Mouse (Mus musculus): ENCODE data around the gene Tmtc3.
"Not testable (repeated sequence)": the region's sequence is repeated elsewhere in the genome, so short reads cannot be mapped to it uniquely, and the experiment has no call there.

Tmtc3 gene

DNA sequence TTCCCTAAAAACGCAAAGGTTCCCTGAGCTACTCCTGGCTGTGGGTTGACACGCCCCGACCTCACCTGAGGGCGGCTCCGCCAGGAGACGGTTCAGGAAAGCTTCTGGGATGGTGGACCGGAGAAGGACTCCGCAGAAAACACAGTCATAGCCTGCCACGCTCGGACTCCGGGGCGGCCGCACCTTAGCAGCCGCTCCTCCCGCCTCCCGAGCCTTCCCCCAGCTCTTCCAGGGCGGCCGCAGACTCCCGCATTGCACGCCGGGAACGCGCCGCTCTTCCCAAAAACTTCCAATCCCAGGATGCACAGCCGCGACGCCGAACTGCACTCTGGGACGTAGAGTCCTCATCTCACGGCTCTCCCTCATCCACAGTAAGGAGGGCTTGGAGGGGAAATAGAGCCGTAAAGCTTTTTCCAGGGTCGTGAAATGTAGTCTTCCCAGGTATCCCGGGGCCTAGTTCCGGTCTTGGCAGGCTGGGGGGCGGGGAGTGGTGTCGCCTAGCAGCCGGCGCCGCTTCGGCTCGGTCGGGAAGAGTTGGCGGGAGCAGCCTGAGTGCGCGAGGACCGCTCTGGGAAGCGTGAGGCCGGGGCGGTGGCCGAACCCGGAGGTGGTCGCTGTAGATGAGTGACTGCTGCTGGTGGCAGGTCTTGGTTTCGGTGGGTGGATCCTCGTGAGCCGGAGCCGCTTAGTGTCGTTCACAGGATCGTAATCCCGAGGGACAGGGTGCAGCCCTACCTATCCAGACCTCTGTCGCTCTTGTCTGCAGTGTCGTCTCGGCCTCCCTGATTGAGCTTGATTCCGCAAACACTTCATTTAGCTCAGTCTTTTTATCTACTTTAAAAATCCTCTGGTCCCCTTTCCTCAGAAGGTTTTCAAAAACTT, at the start of gene Tmtc3, which contains the start of gene Cep290:
Gene Tmtc3, minus strand, starts transcription at position 254 of the 882 bp plus-strand sequence.
Gene Cep290, plus strand, starts transcription at position 462 of the 882 bp plus-strand sequence.
- peak; percentile 97 for DNase-seq

DNA sequence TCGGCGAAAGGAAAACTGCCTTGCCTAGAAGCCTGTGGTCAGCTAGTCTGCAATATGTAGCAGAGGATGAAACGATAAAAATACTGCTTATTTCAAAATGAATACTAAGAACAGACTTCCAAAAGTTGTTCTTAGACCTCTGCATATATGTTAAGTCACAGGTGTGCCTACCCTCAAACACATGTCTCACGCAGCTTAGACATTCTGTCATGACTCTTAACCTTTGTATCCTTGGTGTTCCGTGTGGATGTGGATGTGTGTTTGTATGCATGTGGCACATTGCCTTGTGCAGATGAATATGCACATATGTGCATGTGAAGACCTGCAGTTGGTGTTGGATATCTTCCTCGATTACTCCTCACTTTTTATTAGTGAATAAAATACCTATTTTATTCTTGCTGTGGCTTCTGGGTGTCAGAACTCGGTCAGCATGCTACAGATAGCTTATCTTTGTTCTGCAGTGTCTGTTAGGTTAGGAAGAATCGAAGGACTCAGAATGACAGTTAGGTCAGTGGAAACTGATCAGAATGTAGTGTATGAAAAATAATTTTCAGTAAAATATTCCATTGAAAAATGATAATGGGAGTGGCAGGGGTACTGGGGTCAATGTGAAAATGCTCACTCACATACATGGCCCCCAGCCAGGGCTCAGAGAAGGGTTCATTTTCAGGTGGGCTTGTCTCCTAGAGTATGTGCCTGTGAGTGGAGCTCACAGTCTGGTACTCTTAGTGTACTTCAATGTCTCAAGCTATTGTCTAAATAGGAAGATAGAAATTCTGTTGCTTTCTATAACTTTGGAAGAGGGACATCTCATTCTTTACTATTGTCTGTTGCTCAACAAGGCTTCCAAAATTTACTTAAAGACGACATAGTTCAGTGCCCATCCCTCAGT, 37.6 kb upstream of the Tmtc3 start:
- no peak for DNase-seq

DNA sequence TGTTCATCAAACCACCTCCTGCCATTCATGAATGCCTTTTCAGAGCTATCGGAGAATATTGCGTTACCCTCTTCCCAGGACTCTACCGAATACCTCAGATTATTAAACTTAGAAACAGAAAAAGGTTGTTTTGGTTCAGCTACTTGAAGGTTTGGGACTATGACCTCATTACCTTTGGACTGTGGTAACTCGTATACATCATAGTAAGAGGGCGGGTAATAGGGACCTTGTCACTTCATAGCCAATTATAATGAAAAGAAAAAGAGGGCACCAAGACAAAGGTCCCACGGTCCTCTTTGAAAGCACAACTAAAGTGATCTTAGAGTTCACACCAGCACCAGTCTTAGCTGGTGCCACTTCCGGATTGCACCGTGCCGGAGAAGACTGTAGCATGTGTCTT, 35.2 kb upstream of the Tmtc3 start:
- peak in 1 of 2 experiments; percentile 14 for DNase-seq

DNA sequence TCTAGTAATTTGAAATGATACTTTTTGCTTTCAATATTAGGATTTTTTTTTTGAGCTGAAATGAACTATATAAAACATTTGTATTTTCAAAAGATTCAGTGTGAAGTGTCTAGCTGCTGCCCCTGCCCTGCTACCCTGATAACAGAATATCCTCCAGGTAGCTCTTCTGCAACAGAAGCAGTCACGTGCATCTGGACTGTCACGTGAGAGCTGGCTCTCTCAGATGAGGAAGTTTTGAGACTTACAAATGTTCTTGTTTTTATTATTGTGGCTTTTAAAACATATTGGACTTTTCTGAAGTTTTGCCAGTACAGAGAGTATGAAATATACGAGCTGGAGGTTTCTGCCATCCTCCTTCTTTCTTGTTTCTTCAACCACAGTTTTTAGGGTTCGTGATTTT, 34.5 kb upstream of the Tmtc3 start:
- DNase-seq = no peak

DNA sequence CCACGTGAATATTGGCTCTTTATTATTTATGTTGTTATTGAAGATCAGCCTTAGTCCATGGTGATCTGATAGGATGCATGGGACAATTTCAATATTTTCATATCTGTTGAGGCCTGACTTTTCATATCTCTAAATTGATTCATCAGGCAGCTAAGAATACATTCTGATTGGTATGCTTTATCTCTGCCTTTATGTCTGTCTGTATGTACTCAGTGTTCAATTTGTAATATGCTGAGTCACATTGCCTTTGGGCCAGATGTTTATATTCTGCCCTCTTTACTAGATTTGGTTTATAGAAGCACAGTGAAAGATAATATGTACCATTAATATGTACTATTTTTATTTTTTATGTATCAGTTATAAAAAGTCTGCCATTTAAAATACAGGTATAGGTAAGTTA, 21.0 kb upstream of the Tmtc3 start:
- DNase-seq = no peak

DNA sequence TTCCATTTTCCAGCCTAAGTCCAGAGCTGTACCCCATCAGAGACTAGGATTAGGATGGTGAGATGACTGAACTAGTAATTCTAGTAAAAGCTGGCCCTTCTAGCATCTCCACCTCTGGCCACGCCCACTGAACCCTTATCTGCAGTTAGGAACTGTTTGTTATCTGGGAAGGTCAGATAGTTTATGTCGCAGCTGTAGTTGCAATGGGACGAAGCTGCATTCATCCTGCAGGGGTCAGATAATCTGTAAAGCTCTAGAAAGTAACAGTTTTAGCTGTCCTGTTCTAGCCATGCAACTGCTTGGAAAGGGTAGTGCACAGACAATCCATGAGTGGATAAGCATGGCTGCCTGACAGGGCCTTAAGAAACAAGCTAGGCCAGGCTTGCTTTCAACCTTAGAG, 11.2 kb upstream of the Tmtc3 start:
- no peak for DNase-seq

DNA sequence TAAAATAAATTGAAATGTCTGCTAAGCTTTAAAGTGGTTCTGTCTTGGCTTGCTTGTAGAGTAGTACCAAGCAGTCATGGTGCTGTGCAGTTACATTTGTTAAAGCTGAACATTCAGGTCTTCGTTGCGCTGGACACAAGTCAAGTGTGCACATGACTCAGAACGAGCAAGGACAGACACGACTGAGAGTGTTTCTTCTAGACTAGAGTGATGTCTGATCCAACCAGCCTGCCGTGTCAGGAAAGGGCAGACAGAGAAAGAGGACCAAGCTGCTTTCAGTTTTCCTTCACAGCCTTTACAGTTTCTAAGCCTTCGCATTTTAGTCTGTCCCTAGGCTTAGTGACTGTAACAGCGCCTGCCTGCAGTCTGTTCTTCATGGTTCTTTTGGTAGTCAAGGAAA, 4.8 kb upstream of the Tmtc3 start:
- DNase-seq = no peak

DNA sequence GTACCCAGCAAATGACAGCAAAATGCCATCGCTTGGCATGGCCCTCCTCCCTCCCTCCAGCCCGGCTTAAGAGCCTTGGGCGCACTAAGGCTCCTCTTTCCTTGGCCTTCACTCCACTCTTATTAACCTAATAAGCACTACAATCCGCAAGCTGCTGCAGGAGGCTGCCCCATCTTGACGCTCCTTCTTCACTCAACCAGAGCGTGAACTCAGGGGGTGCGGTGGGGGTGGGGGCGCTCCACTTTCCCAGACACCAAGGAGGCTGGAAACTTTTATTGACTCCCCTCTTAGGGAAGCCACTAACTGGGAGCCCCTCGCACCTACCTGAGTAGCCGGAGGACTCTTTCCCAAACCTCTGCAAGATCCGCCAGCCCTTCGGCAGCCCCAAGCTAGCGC, 451 bp downstream of the Tmtc3 start:
- DNase-seq = peak in 1 of 2 experiments; percentile 8

DNA sequence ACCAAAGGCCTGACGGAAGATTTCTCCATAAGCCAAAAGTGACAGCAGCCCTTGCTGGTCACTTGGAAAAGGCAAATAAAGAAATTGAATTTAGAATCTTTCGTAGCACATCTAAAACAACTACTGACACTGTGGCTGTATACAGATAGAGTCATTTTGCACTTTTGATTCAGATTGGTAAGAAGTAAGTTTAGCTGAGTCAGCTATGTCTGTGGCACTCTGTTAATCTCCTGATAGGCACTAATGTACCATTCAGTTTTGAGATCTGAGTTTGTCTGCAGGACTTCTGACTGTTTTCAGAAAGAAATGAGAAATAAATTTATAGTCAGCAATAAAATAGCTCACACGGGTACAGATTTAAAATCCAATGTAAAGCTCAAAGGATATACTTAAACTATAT, 7.6 kb downstream of the Tmtc3 start:
- DNase-seq = no peak

DNA sequence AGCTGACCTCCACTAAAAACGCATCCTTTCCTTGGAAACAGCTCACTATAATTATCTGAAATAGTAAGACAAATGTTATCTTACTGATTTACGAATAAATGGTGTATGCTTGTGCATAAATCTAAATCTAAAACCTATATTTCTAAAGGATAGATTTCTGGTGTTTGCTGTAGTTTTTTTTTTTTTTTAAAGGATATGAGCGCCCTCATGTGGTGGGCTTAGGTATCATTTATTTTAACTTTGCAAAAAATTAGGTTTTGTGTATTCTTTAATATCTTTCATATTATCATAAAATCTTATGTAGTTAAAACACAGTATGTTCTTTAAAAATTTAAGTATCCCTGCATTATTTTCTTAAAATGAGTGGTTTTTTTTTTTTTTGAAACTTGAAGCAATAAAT, 12.1 kb downstream of the Tmtc3 start:
- no peak for DNase-seq

DNA sequence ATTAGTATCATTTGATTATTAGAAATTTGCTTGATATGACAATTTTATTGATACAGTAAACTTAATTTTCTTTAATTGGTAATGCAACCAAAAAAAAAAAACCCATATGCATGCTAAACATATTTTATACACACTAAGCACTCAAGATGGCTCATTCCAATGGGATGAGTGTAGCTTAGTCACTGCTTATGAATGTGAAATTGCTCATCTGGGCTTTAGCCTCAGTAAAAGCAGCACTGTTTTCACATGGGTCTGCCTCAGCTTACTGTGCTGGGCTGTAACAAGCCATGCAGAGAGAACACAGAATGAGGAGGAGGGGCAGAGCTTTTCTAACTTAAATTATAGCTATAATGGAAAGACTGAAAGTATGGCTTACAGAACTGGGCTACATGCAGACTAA, 26.6 kb downstream of the Tmtc3 start:
- DNase-seq = no peak

DNA sequence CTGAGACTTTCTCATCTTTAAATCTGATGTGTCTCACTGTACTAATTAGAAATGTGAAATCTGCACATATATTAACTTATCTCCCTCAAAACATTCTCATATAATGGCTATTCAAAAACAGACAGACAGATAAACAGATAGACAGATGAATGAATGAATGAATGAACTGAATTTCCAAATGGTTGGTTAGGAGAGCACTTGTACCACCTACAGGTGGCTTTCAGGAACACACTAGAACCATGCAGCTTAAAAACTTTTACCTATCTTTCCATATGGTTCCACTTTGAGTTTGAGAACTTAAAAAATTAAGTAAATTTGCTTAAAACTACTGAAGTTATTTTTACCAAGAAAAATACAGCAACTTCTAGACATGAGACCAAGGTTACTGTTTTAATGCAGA, 37.8 kb downstream of the Tmtc3 start:
- no peak for DNase-seq

DNA sequence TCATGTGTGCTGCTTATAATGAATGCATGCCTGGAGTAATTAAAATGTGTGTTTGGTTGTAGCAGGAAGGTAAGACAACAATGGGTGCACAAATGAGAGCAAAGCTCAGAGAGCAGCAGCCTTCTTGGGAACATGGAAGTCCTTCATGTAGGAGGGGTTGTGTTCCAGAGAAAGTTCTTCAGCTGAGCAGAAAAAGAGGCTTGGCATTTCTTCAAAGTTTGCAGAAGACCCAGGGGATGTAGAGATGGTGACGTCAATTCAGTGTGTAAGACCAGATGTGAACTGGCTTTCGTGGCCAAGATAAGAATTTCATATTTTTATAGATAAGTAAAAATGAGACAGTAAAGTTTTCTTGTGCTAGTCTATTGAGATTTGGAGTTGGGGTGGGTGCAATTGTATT, 59.6 kb downstream of the Tmtc3 start:
- no peak for DNase-seq

DNA sequence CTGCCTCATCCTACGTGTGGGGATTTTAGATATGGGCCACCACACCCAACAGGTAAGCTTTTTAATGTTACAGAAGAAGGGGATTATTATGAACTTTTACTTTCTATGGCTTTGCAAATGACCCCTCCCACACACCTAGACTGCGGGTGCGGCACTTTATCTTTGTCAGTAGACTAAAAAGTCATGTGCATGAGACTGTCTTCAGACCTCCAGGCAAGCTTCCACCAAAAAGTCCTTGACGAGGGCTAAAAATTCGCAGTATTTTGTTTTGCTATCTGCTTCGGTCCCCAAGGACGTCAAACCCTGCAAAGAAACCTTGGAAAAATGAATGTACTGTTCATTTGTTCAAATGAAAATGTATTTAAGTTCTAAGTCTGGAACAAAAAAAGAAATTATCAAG, 71.6 kb downstream of the Tmtc3 start:
- DNase-seq = no peak

DNA sequence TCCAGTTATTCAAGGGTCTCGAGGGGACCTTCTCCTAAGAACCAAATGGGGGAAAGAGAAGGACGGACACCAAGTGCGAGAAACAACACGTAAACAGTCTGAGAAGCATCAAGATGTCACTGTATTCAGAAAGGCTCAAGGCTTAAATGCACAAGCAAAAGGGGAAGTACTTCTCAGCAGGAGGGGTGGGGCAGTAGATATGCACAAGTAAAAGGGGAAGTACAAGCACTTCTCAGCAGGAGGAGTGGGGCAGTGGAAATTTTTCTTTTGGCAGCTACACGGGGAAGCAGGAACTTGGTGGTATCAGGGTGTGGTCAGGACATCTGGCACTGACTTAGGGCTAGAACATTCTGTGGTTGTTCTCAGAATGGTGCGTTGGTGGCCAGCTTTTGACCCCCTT, 84.8 kb downstream of the Tmtc3 start:
- DNase-seq = not testable (repeated sequence)

Measured in kidney, adult 8-10 months (tissue).